Mouse (Mus musculus): ENCODE measurements around the gene Wdr95. TPM values are rescaled to one million over a fixed set of nuclear protein-coding genes. Genes with fewer than 3 reads are reported as not detected.

The Wdr95 gene
- polyA plus RNA-seq, 1 experiment: not detected

DNA sequence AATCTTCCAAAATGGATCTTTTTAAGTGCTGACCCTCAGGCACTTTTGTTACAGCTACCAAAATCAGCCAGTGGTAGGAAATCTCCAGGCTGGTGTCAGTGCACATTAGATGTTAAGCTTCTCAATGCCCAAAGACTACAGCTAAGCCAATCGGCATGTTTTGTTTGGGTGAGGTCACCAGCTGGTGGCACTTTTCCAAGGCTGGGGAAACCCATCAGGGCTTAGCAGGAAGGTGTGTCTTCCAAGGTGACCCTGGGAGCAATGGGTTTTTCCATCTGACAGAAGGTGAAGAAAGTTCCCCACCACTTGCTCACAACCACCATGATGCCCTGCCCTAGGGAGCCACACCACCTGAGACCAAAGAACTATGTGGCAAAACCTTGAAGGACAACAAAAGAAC lies 87.7 kb downstream of the Wdr95 start:
- WGBS: 38% methylated on average over 1 of the region's 1 CpGs
- DNase-seq (ENCODE audit: low read depth, low spot score): no peak

DNA sequence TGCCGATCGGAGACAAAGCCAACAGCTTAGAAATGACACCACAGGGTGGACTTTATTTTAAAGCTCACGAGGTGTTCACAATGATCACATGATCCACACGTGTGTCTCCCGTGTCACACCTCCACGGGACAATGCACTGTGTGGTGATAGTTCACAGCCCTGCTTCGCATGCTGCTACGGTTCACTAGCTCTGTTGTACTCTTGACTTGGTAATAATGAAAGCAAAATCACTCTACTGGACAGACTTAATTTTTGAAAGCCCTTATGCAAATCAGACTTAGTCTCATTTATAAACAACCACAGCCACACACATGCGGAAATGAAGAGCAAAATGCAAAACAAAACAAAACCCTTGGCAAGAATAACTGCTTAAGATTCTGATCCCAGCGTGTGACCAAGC lies 88.3 kb downstream of the Wdr95 start:
- WGBS: 87% methylated on average over 10 of the region's 10 CpGs
- no peak for DNase-seq (ENCODE audit: low read depth, low spot score)

DNA sequence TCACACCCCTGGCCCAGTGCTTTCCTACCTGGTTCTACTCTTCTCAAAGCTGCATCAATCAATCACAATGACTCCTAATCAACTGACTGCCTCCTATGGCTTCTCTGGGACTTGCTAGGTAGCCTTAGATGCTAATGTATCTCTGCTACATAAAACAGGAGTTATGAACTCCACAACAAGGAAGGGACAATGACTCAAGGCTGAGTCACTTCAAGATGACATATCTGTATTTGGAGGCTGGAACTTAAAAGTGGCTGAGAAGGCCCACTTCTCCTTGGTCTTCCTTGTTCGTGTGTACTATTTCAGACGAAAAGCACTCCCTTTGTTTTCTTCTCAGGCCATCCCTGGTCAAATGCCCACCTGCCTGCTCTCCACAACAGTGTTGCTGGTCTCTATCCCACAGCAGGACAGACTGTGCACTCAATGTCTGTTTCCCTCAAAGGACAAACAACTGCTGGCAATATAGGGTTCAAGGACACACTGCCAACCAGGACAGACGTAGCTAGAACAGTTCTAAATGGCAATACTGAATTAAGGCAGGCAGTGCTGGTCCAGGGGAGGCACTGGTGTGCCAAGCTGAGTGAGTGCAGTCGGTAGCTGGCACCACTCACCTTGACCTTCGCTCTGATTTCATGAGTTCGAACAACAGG lies 89.4 kb downstream of the Wdr95 start:
- DNase-seq (ENCODE audit: low read depth, low spot score): no peak
- 85% methylated on average over 6 of the region's 6 CpGs for WGBS

DNA sequence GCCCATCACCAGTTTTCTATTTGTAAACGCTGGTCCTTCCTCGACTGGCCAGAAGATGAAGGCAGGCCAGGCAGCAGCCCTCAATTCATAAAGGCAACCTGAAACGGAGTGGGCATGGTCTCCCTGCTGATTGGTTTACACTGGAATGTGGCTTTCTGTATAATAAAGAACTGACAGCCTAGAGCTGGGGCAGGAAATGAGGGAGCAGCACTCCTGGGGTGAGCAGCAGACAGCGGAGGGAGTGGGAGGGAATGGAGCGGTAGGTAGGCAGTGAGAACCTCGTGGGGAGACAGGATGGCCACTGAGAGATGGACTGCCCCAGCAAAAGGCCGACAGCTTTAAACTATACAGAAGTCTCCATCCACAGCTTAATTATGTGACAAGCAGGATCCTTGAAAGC lies 93.7 kb downstream of the Wdr95 start:
- 65% methylated on average over 7 of the region's 7 CpGs for WGBS
- DNase-seq (ENCODE audit: low read depth, low spot score): no peak

DNA sequence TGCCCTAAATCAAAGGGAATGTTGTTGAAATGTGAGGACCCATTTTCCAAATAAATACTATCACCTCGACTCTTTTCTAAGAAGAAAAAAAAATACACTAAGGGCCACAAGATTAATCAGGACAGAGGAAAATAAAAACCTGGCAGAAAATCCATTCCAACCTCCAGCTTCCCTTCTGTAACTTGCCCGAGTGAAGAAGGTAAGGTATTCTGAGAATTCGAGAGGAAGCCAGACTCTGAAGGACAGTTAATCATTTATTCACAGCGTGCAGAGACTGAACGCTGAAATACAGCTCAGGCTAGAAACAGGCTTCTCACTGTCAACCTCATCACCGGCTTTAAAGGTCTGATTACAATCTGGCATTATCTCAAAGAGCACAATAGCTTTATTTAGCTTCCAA lies 94.2 kb downstream of the Wdr95 start:
- no peak for DNase-seq (ENCODE audit: low read depth, low spot score)
- 43% methylated on average over 6 of the region's 6 CpGs for WGBS

DNA sequence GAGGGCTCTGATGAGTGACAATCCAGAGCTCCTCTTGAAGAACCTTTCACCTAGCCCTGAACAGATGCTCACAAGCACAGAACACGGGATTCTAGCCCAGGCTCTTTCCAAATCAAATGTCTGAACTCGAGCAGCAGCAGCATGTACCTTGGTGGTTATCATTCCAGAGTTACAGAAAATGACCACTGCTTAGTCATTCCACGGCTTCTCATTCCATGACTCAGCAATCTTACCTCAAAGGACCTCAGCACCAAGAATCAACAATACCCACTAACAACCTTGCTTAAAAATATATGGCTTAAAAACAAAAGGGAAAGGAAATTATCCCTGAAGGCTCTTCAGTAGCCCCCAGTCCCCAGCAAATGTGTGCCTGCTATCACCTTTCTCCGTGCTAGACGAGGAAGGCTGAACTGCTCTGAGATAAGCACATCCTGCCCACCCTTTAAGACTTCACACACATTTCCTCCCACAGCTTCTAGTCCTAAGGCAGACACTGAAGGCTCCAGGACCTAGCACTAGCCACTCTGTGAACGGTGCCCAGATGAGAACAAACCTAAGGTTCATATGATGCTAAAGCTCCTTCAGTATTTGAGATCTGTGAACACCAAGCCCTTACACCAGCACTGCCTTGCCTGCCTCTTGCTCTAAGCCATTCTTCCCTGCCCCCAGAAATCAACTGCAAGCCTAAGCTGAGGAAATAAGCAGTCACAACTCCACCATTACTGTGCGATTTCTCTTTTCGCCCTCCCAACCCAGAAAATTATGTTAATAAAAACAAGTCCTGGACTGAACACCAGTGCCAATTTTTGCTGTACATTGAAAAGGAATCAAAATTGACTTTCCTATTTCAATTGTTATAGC lies 95.6 kb downstream of the Wdr95 start:
- WGBS: 78% methylated on average over 8 of the region's 8 CpGs

DNA sequence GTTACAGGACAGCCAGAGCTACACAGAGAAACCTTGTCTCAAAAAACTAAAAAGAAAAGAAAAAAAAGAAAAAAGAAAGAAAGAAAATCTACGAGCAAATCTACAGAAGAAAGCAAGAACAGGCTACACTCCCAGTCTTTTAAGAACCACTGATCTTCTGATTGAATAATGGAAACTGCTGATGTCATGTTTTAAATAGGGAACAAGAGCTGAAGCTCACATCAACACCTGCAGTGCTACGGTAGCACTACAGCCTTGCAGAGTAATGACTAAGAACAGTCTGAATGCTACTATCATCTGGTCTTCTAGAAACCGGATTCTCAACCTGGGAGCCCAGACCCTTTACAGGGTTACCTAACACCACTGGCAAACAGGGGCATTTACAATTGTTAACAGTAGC lies 97.1 kb downstream of the Wdr95 start:
- DNase-seq (ENCODE audit: low read depth, low spot score): no peak
- WGBS: 86% methylated on average over 3 of the region's 3 CpGs

More for the DNA sequence above, 95.6 kb downstream of the Wdr95 start:
- no peak for DNase-seq (ENCODE audit: low read depth, low spot score)

DNA sequence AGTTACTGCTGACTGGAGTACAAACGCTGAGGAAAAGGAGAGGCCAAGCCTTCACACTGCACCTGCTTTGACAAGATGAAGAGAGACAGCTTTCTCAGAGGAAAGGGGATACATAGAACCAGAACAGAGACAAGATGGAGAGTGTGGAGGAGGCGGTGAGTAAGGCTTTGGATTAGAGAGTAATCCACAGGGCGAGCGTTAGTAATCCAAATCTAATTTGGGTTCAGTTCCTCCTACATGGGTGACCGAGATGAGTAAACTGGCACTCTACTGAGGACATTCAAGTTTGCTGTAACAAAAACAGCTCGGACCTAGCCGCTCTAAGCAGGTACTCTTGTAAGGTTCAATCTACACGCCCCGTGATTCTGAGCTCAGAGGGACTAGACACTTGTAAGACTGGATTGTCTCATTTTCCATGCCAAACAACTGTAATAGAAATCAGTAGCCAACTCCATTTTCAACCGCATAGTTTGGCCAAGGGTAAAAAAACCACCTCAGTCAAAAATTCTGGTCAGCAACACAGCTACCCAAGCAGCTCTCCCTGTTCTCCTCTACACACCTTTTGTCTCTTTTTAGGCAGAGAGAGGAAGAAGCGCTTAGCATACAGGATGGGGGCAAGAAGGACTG lies 106.0 kb downstream of the Wdr95 start:
- DNase-seq (ENCODE audit: low read depth, low spot score): no peak
- WGBS: 39% methylated on average over 11 of the region's 11 CpGs

DNA sequence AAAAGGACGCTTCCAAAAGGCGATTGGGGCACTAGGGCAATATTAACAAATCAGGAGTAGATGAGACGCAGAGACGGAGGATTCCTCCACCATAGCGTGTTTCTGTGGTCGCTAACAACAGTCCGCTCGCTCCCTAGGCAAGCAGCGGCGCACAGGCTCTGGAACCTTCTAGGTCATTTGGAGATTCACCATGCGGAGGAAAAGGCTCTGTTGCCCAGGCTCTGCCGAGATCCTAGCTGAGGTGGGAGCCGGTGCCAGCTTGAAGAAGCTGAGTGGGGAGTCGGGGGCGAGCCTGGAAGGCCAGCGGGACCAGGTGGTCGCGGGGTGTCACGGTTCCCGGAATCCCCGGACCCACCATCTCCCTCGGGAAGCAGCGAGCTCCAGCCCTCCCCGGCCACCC lies 107.1 kb downstream of the Wdr95 start:
- DNase-seq (ENCODE audit: low read depth, low spot score): no peak

DNA sequence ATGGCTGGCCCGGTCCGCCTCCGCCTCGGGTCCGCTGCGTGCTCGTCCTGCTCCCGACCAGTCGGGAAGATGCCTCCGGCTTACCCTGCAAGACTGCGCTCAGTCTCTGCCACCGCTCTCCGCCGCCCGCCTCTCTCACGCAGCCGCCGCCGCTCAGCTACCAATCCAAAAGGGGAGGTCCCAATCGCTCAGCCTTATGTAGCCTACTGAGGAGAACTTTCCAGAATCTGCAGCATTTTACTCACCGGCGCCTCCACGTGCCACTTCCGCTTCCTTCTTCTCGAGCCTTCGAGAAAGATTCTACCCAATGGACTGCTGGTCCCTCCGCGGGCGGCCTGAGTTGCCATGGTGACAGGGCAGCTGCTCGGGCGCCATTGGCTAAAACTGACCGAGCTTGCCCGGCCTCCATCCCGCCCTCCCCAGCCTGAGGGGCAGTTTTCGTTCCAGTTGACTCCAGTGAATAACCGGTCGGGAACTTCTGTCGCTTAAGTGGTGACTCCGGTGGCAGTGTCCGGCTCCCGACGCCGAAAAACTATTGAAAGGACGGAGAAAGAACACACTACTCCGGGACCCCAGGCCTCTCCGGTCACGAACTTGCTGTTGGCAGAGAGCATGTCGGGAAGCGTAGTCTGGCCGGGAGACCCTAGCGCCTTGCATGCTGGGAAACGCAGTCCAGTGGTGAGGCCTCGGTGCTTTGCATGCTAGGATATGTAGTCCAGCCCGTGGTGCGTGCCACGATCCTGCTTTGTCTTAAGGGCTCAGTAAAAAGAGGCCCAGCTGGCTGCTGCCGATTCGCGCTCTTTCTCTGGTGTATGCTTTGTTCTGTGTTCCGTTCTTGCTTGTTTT lies 107.8 kb downstream of the Wdr95 start, which contains the start of gene Hsph1:
TSS of gene Hsph1 (minus strand) at position 302 of the 846 bp plus-strand sequence.
- DNase-seq (ENCODE audit: low read depth, low spot score): peak; percentile 93
- WGBS: under 1% methylated on average over 60 of the region's 60 CpGs

More for the DNA sequence above, 107.1 kb downstream of the Wdr95 start:
- under 1% methylated on average over 24 of the region's 24 CpGs for WGBS

DNA sequence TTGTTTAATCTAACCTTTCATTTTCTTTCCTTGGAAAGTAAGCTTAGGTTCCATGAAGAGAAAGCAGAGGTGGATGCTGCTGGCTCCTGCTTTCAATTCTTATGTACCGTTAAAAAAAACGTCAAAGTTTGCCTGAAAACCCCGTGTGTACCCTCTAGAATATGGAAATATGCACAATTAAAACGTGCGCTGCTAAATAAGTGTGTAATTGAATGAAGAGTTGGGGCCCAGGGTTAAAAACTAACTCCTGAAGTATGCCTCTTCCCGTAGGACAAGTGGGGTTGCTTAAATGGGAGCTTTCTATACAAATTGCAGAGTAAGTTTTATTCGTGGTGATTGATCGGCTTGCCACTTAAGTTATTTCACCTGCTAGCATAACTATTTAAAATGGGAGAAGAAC lies 108.8 kb downstream of the Wdr95 start:
- DNase-seq (ENCODE audit: low read depth, low spot score): no peak
- 59% methylated on average over 8 of the region's 8 CpGs for WGBS

DNA sequence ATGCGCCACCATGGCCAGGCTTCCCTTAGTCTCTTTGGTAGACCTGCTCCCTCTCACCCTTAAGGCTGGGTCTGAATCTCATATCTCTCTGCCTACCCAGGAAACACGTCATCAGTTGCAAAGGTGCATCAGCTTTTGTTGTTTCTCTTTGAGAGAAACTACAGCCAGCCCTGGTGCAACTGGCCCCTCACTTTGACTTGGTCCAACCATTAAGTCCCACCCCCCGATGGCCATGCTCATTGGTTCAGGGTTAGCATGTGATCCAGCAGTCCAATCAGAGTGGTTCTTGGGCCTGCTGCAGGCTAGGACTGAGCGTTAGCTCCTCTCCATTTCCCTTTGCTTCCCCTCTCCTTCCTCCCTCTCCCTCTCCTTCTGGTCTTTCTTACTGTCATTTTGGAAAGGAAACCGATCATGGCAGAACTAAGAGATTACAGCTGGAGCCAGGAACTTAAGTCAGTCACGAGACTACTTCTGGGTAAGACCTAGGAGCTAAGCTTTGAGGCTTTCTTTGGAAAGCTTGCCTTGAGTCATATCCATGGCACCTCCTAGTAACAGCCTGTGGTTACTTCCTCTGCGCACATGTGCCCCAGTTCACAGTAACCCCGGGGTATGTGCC lies 112.9 kb downstream of the Wdr95 start:
- 77% methylated on average over 8 of the region's 8 CpGs for WGBS

DNA sequence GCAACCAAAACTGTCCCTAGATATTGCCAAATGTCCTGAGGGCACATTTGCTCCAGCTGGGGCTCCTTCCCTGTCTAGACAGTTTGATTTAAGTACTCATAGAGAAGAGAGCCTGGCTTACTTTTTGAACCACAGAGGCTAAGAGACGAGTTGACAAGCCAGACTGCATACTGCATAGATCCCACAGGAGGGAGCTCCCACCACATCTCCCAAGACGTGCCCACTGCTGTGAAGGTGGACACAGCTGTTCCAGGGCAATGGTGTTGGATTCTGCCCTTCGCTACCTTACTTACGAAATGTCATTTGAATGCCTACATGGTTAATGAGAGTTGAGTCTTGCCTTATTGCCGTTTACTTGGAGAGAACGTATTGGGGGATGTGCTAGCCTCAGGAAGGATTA lies 113.9 kb downstream of the Wdr95 start:
- no peak for DNase-seq (ENCODE audit: low read depth, low spot score)
- 25% methylated on average over 6 of the region's 6 CpGs for WGBS

More for the DNA sequence above, 112.9 kb downstream of the Wdr95 start:
- DNase-seq (ENCODE audit: low read depth, low spot score): no peak

DNA sequence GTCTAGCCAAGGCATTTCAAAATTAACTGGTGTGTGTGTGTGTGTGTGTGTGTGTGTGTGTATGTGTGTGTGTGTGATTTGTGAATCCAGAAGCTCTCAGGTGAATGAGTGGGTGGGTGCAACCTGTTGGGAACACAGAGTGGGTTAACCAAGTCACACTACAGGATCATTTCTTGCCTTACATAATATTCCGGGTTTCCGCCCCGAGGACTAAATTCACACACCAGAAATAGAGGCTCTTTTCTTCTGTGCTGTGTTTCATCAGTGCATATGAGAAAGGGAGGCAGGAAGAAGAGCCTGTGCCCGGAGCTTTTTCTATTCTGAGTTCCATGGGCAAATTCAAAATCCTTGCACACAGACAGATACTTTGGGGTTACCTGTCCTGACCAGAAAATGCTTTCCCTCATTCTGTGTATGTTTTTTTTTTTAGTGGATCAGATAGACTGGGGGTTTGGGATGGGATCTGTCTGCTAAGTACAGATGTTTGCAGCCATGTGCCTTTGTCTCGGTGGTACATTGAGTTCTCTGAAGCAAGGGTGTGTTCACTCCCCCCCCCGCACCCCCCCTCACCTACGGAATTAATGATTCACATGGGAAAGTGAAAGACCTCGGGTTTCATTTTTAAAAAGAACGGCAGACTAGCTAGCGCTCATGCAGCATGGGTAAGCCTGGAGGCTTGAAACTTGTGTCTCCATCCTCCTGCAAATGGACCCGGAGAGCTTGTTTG lies 114.5 kb downstream of the Wdr95 start:
- no peak for DNase-seq (ENCODE audit: low read depth, low spot score)
- WGBS: 52% methylated on average over 11 of the region's 11 CpGs

DNA sequence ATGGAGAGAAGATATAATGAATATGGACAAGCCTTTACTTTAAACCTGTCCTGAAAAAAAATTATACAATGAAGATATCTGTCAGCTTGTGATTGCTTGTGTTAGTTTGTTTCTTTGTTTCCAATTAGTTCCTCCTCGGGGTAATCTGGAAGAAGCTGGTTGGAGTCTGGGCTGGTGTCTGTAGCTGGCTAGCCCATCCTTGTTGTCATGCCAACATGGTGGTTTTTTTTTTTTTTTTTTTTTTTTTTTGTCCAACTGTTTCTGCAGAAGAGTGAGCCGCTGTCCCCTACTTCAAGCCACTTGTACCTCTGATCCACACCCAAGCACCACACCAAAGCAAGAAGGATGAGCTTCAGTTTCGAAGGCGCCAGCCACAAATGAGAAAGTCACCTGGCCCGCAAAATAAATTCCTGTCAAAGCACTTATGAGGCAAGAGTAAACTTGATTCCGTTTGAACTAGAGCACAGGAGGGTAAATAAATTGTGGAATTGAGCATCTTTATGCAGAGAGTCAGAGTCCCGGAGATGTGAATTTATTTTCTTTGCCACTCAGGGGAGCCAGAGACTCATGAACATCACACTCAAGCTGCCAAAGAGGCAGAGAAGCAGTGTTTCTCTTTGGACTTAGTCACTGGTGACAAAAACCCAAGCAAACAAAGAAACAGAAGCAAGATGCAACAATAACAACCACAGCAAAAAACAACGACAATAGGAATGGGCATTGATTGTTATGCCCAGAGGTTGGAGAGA lies 119.1 kb downstream of the Wdr95 start:
- DNase-seq (ENCODE audit: low read depth, low spot score): no peak
- WGBS: 40% methylated on average over 8 of the region's 8 CpGs

DNA sequence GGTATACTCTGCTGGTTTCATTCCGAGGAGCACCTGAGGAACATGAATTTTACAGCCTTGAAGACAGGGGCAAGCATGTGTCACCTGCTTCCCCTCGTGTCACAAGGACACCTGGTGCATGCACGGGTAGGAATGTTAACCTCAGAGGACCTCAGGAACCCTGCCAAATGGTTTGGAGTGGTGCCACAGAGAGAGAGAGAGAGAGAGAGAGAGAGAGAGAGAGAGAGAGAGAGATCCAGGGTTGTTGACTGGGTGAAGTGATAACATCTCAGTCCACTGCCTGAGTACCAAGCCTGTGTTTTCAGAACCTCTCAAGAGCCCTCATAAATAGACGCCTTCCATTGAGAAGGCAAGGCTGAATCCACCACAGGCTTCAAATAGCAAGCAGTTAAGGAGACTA lies 119.7 kb downstream of the Wdr95 start:
- 10% methylated on average over 4 of the region's 4 CpGs for WGBS
- no peak for DNase-seq (ENCODE audit: low read depth, low spot score)

DNA sequence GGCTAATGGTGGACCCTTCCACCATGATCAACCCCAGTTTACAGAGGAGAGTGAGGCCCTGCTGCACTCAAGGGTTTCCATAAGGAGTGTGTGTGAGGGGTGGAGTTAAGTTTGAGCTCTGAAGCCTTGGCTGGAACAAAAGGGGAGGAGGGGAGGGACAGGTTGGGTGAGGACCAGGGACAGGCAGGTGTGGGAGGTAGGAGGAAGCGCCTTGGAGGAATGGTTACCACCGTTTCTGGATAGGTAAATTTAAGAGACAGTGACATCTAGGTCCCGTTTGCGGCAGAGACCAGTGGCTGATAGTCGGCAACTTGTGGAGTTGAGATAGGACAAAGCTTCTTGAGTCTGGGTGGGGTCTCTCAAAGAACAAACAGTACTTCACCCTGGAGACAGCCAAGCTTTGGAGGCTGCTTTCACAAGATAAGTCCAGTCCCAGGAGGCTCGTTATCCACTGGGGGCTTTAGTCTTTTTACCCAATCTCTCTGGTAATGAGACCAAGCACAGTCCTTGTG lies 120.5 kb downstream of the Wdr95 start:
- DNase-seq (ENCODE audit: low read depth, low spot score): no peak
- 26% methylated on average over 6 of the region's 6 CpGs for WGBS

All from large intestine, adult 2 months (tissue).